Mouse (Mus musculus) heart, embryonic 11.5 days (tissue): Measurements from ENCODE around the gene Zbtb22. TPM values are rescaled to one million over a fixed set of nuclear protein-coding genes. Genes with fewer than 3 reads are reported as not detected.
"Not testable (repeated sequence)": the region's sequence is repeated elsewhere in the genome, so short reads cannot be mapped to it uniquely, and the experiment has no call there.

ENCODE experiments used
- ATAC-seq: fragments of 200-750 bp; cut with Nextera tagmentation; replicated peaks from 2 replicates; pipeline ENCODE4 v1.8.0; 2017; ENCODE audit warnings: moderate library complexity; ENCODE audit not compliant: insufficient number of reproducible peaks, low FRiP score, low TSS enrichment
- H3K27ac ChIP-seq: fragments of 300-500 bp; sonication (generic); 2 replicates; pipeline ENCODE4 v1.5.1; 2014; ENCODE audit warnings: mild to moderate bottlenecking, low read depth, low read length
- H3K27me3 ChIP-seq: fragments of 300-500 bp; sonication (generic); 2 replicates; pipeline ENCODE4 v1.6.1; 2014; ENCODE audit warnings: mild to moderate bottlenecking, low read length, mixed read lengths; ENCODE audit not compliant: control insufficient read depth, insufficient read depth
- H3K36me3 ChIP-seq: fragments of 300-500 bp; sonication (generic); 2 replicates; pipeline ENCODE4 v1.6.1; 2014; ENCODE audit warnings: mild to moderate bottlenecking, low read length, moderate library complexity, mixed read lengths; ENCODE audit not compliant: control insufficient read depth, insufficient read depth
- H3K4me1 ChIP-seq: fragments of 300-500 bp; sonication (generic); 2 replicates; pipeline ENCODE4 v1.6.1; 2014; ENCODE audit warnings: low read length; ENCODE audit not compliant: control insufficient read depth, insufficient read depth
- H3K4me2 ChIP-seq: fragments of 300-500 bp; sonication (generic); 2 replicates; pipeline ENCODE4 v1.6.1; 2014; ENCODE audit warnings: mild to moderate bottlenecking, moderate library complexity
- H3K4me3 ChIP-seq: fragments of 300-500 bp; sonication (generic); 2 replicates; pipeline ENCODE4 v1.5.1; 2014; ENCODE audit warnings: low read depth, low read length
- H3K9ac ChIP-seq: fragments of 300-500 bp; sonication (generic); 2 replicates; pipeline ENCODE4 v1.6.1; 2014; ENCODE audit warnings: mild to moderate bottlenecking, low read depth, low read length, moderate library complexity
- H3K9me3 ChIP-seq: fragments of 300-500 bp; sonication (generic); replicated peaks from 2 replicates; pipeline ENCODE4 v1.6.1; 2016; ENCODE audit warnings: low read length; ENCODE audit not compliant: control insufficient read depth
- WGBS: fragments of 180-500 bp; shearing (Covaris S2); extraction: QIAGEN DNeasy Blood & Tissue Kit; methylation state at CpG from one replicate; pipeline ENCODE4 v1.1.7; 2014; ENCODE audit not compliant: insufficient replicate concordance; 5-methylcytosine and 5-hydroxymethylcytosine counted together
- polyA plus RNA-seq: library from polyadenylated mRNA; unstranded; fragments of >200 nt; fragmentation: Nextera tagmentation; extraction: Ambion mirVana; gene quantifications from 2 replicates; pipeline ENCODE4 v1.2.1, GENCODE M21; 2014

Zbtb22 gene
- polyA plus RNA-seq = 7.2 and 7.8 TPM in 2 replicates

DNA sequence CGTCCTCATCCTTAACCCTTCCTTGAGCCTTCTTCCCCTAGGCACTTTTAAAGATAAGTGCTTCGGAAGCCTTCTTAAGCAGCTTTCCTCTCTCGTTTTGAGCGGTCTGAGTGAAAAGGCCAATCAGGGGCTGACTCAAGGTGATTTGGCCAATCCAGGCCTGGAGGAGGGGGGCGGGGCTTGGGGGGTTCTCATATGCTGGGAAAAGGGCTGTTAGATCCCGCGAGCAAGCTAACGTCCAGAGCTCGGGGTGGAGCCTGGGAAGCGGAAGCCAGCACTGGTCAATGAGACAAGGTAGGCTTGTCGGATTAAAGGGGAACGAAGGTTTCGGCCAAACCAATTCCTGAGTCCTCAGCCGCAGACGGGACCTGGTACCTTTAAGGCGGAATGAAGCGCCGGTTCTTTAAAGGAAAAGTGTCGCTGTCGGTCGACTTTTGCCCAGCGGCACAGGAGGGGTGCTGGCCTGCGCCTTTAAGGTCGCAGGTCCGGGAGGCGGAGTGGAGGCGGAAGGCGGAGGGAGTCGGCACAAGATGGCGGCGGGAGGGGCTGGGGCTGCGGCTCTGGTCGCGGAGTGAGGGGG lies at the start of gene Zbtb22, which contains the start of gene Tapbp:
TSS of gene Zbtb22 (plus strand) at position 234 of the 580 bp plus-strand sequence.
TSS of gene Tapbp (plus strand) at position 229 of the 580 bp plus-strand sequence.
- WGBS = 0% methylated on average over 33 of the region's 34 CpGs
- H3K27me3 ChIP-seq = peaks cover 3% of the 10 kb centered on the region; the same call in 1 of the 2 replicates
- peak within 1 kb of the TSS; percentile 66 for H3K4me3 ChIP-seq
- peak; percentile 84 for ATAC-seq
- H3K36me3 ChIP-seq = peaks cover 31% of the 10 kb centered on the region
- peak within 1 kb of the TSS; percentile 70 for H3K4me2 ChIP-seq
- peak within 1 kb of the TSS; percentile 76 for H3K9ac ChIP-seq
- H3K27ac ChIP-seq = peak within 1 kb of the TSS; percentile 86
- H3K9me3 ChIP-seq = no peaks in the 10 kb centered on the region
- H3K4me1 ChIP-seq = peaks cover 20% of the 10 kb centered on the region

DNA sequence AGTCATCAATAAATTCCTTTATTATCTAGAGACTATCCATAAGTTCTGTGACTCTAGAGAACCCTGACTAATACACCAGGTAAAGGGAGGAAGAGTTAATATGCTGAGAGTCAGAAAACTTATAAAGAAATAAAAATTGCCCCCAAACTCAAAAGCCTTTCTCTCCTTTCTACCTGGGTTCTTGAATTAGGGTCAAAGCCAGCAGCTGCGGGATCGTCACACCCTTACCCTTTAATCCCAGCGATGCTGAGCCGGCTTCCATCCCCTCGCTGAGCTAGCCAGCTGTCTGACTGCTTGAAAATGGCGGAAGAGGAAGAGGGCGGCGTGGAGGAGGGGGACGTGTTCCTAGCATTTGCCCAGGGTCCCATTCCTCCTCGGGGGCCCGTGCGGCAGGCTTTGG lies 42.2 kb upstream of the Zbtb22 start, which contains the start of gene Gm7029:
TSS of gene Gm7029 (plus strand) at position 301 of the 400 bp plus-strand sequence.
- 90% methylated on average over 3 of the region's 12 CpGs for WGBS
- H3K4me2 ChIP-seq, H3K27ac ChIP-seq, H3K9ac ChIP-seq, H3K9me3 ChIP-seq, H3K36me3 ChIP-seq, H3K4me3 ChIP-seq, ATAC-seq, H3K27me3 ChIP-seq, H3K4me1 ChIP-seq: not testable (repeated sequence)

DNA sequence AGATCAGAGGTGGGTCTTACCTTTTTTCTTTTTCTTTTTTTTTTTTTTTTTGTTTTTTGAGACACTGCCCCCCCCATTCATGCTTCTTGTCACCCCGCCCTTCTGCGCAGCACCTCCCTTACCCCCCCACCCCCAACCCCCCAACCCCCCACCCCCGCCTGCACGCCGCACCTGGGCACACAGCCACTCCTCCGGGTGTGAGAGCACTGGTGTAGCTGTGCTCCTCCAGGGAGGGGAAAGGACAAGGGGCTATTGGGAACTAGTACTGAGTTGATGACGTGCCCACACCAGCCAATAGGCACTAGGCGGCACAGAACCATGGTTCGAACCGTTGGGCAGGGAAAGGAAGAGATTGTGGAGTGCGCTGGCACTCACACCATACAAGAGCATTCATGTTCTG lies 41.3 kb upstream of the Zbtb22 start:
- H3K4me3 ChIP-seq = no peak overlapping the region

DNA sequence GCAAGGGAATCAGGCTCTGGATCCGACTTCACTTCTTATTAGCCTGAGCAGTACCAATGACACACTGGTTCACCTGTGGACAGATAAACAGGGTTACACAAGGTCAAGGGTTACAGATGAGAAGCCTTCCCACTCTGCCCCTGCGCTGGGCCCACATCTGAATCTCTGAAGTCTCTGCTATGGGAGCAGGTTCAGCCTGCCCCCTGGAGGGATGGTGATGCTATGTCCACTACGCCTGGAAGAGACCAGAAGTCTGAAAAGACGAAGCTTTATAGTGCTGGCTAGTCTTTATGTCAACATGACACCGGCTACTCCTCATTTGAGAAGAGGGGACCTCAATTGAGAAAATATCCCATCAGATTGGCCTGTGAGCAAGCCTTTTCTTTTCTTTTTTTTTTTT lies 39.9 kb upstream of the Zbtb22 start:
- not testable (repeated sequence) for H3K27ac ChIP-seq, H3K36me3 ChIP-seq
- 83% methylated on average over 5 of the region's 5 CpGs for WGBS

More for the DNA sequence above, 41.3 kb upstream of the Zbtb22 start:
- Histone ChIP-seq H3K36me3 (peaks cover 2% of the 10 kb centered on the region; the same call in 1 of the 2 replicates), H3K4me1 (no peaks in the 10 kb centered on the region), H3K27me3 (no peaks in the 10 kb centered on the region), H3K9me3 (no peaks in the 10 kb centered on the region), H3K9ac (no peak overlapping the region), H3K4me2 (no peak overlapping the region), H3K27ac (no peak overlapping the region)
- 83% methylated on average over 11 of the region's 11 CpGs for whole genome bisulfite sequencing
- no peak for ATAC-seq

GRCm38 (mm10) chr17:33884320-33884719 lies 31.4 kb upstream of the Zbtb22 start:
- H3K9ac ChIP-seq, H3K27ac ChIP-seq, H3K36me3 ChIP-seq, H3K4me2 ChIP-seq, H3K9me3 ChIP-seq, H3K4me1 ChIP-seq, ATAC-seq, H3K4me3 ChIP-seq, H3K27me3 ChIP-seq: not testable (repeated sequence)
- WGBS = 91% methylated on average over 10 of the region's 11 CpGs

More for the DNA sequence above, 39.9 kb upstream of the Zbtb22 start:
- H3K4me2 ChIP-seq, H3K9ac ChIP-seq, ATAC-seq, H3K27me3 ChIP-seq, H3K4me1 ChIP-seq, H3K4me3 ChIP-seq, H3K9me3 ChIP-seq: not testable (repeated sequence)

GRCm38 (mm10) chr17:33887802-33888201 lies 27.9 kb upstream of the Zbtb22 start:
- H3K4me3 ChIP-seq, H3K4me1 ChIP-seq, H3K9me3 ChIP-seq, H3K36me3 ChIP-seq, H3K27ac ChIP-seq, H3K4me2 ChIP-seq, ATAC-seq, H3K27me3 ChIP-seq: not testable (repeated sequence)
- WGBS = 26% methylated on average over 2 of the region's 2 CpGs
- H3K9ac ChIP-seq = 0 out of 2 replicates have a peak overlapping the region, but pooled peaks have one; percentile 16

- not testable (repeated sequence) for H3K4me1 ChIP-seq, ATAC-seq, H3K36me3 ChIP-seq, H3K27ac ChIP-seq, H3K9me3 ChIP-seq, H3K27me3 ChIP-seq, H3K9ac ChIP-seq
- H3K4me2 ChIP-seq = peak overlapping the region; percentile 60
- H3K4me3 ChIP-seq = peak overlapping the region; percentile 8; the same call in 1 of the 2 replicates
Measured at GRCm38 (mm10) chr17:33888230-33888629, 27.5 kb upstream of the Zbtb22 start.

DNA sequence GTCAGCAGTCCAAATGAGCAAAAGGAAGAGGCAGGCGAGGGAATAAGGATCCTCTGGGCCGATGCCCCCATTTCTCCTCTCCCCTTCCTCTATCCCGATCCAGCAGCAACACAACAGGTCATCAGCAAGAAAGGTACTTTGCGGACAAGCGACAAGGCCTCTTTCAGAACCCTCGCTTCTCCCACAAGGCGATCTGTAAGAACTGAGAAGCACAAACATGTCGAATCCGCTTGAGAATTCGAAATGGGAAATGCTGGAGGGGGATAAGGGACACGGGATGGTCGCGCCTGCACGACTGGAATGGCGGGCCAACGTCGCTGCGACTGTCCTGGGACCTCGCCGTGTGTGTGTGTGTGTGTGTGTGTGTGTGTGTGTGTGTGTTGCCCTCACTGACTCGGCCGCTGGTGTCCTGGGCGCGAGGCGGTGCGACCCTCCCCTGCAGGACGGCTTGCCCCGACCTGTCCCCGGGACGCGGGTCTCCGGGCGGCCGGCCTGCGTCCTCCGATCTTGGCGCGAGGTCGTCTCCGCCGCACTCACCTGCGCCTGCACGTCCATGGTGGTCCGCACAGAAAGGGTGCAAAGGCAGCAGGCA lies 25.7 kb upstream of the Zbtb22 start:
- not testable (repeated sequence) for H3K9me3 ChIP-seq, H3K4me1 ChIP-seq, H3K27me3 ChIP-seq, H3K36me3 ChIP-seq
- peak overlapping the region; percentile 65 for H3K27ac ChIP-seq
- WGBS = under 1% methylated on average over 42 of the region's 44 CpGs
- H3K4me2 ChIP-seq = peak overlapping the region; percentile 60
- H3K4me3 ChIP-seq = peak overlapping the region; percentile 65
- H3K9ac ChIP-seq = peak overlapping the region; percentile 80
- peak; percentile 37 for ATAC-seq
